Mouse (Mus musculus): ENCODE results near the gene Filip1.

DNA sequence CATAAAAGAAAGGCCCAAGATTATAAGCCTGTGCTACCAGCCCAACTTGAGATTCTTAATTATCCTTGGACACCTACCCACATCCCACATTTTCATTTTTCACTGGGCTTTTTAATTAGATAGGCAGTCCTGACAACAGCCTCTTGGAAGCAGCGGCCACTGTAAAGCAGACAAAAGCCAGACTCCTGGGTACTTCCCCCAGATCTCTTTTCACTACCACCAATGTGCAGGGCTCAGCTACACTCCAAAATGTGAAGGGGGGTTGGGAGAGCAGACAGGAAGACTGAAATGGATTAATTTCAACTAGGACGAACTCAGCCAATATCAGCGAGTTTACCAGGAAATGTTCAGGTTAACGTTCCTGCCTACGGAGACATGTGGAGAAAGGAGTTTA lies 92.1 kb downstream of the Filip1 start:
- TF ChIP-seq CTCF (IDR thresholded peaks at IDR 0.05; ENCODE audit: extremely low read depth, insufficient read length, insufficient replicate concordance, low read depth, low read length) (no peak), POLR2A (IDR thresholded peaks at IDR 0.05; ENCODE audit: low read depth, low read length) (no peak)
